9 mouse cellular contexts compared by ENCODE assay signal in the genomic region with DNA sequence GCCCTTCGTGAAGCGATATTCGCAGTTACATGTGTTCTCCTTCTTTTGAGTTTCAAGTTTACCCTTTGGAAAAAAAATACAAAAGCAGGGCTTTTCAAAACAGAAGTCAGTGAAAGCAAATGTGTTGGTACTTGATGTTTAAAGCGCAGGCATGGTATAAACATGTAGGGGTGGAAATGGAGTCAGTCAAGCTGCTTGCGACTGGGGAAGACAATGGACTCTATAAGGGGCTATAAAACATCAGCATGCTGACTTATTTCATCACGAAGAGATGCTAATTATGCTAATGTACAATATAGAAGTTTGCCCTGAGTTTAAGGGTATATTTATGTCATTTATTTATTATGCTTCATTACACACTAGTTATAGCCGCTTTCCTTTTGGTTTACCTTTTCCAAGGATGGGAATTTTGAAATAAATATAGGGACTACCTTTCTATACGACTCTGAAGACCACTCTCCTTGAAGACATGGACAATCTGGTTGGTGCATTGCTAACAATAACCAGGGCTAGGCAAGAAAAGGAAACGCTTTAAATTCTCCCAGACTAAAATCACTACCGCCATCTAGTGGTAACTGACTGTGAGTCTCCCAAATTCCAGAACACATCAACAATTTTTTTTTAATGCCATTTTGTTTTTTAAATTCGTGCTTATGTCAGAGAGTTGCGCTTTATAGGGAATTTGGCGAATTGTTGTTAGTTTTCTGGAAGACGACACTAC.
DNase-seq lines count a peak whose midpoint lies in the region; ATAC-seq and TF ChIP-seq lines count a peak whose summit lies in the region.
"Had no signal": no experiment of that assay in that cellular context is flagged by ENCODE, and none has a peak within 500 bp of the region (broad histone marks: within the 10 kb centered on the region; RNA-seq: fewer than 3 reads in every experiment).

No protein-coding gene starts in this region.

- H3K4me3 ChIP-seq in gastrocnemius, adult 2 months, result no peak overlapping the region
- no peak overlapping the region for H3K4me3 ChIP-seq in midbrain, embryonic 11.5 days (ENCODE audit: low read depth, low read length)
- H3K4me3 ChIP-seq in midbrain, embryonic 13.5 days (replicated peaks), result no peak overlapping the region
- H3K4me3 ChIP-seq in embryonic facial prominence, embryonic 15.5 days (replicated peaks), result no peak overlapping the region
- H3K4me3 ChIP-seq in neural tube, embryonic 12.5 days, result no peak overlapping the region
- no peak overlapping the region for H3K4me3 ChIP-seq in intestine, embryonic 15.5 days (replicated peaks)
- H3K4me3 ChIP-seq: lung, embryonic 15.5 days had no signal

- intact Hi-C loops in gastrocnemius, adult 2 months (cut with DNase I), result no loop called here

- H3K27ac ChIP-seq in gastrocnemius, adult 2 months, result no peak overlapping the region
- no peak overlapping the region for H3K27ac ChIP-seq in midbrain, embryonic 11.5 days (ENCODE audit: low read depth, low read length)
- no peak overlapping the region for H3K27ac ChIP-seq in midbrain, embryonic 13.5 days
- no peak overlapping the region for H3K27ac ChIP-seq in embryonic facial prominence, embryonic 15.5 days (replicated peaks)
- no peak overlapping the region for H3K27ac ChIP-seq in neural tube, embryonic 12.5 days
- no peak overlapping the region for H3K27ac ChIP-seq in intestine, embryonic 15.5 days
- H3K27ac ChIP-seq: lung, embryonic 15.5 days had no signal

- no peaks in the 10 kb centered on the region for H3K9me3 ChIP-seq in midbrain, embryonic 11.5 days (ENCODE audit: control insufficient read depth, low read length)
- no peaks in the 10 kb centered on the region for H3K9me3 ChIP-seq in midbrain, embryonic 13.5 days
- H3K9me3 ChIP-seq in embryonic facial prominence, embryonic 15.5 days (replicated peaks), result no peaks in the 10 kb centered on the region
- no peaks in the 10 kb centered on the region for H3K9me3 ChIP-seq in neural tube, embryonic 12.5 days
- H3K9me3 ChIP-seq in intestine, embryonic 15.5 days, result no peaks in the 10 kb centered on the region
- H3K9me3 ChIP-seq: lung, embryonic 15.5 days had no signal

- no peak for ATAC-seq in midbrain, embryonic 11.5 days (ENCODE audit: low FRiP score)
- ATAC-seq in midbrain, embryonic 13.5 days, result no peak
- no peak for ATAC-seq in embryonic facial prominence, embryonic 15.5 days (ENCODE audit: insufficient number of reproducible peaks, low FRiP score, low TSS enrichment, low read depth)
- peak; percentile 61; the same call in 1 of the 2 replicates for ATAC-seq in neural tube, embryonic 12.5 days (ENCODE audit: low FRiP score, low read depth)
- ATAC-seq in intestine, embryonic 15.5 days, result no peak

- H3K9ac ChIP-seq in midbrain, embryonic 11.5 days (ENCODE audit: low read length), result no peak overlapping the region
- H3K9ac ChIP-seq in midbrain, embryonic 13.5 days (replicated peaks), result no peak overlapping the region
- no peak overlapping the region for H3K9ac ChIP-seq in embryonic facial prominence, embryonic 15.5 days
- no peak overlapping the region for H3K9ac ChIP-seq in neural tube, embryonic 12.5 days
- H3K9ac ChIP-seq in intestine, embryonic 15.5 days, result no peak overlapping the region
- H3K9ac ChIP-seq: lung, embryonic 15.5 days had no signal

- peak; percentile 79 for TF ChIP-seq CTCF in gastrocnemius, adult 2 months (IDR thresholded peaks at IDR 0.05)

- H3K4me2 ChIP-seq in midbrain, embryonic 11.5 days, result no peak overlapping the region
- no peak overlapping the region for H3K4me2 ChIP-seq in midbrain, embryonic 13.5 days (replicated peaks)
- H3K4me2 ChIP-seq in embryonic facial prominence, embryonic 15.5 days (replicated peaks), result 0 out of 2 replicates have a peak overlapping the region, but pooled peaks have one; percentile 21
- no peak overlapping the region for H3K4me2 ChIP-seq in neural tube, embryonic 12.5 days (replicated peaks)
- no peak overlapping the region for H3K4me2 ChIP-seq in intestine, embryonic 15.5 days (replicated peaks)
- H3K4me2 ChIP-seq: lung, embryonic 15.5 days had no signal

- DNase-seq in gastrocnemius, adult 2 months, result no peak
- DNase-seq in gastrocnemius, postnatal 4 days (ENCODE audit: low spot score in 2 of 2), result no peak
- peak; percentile 87 for DNase-seq in midbrain, embryonic 11.5 days (ENCODE audit: low spot score, missing footprints)
- no peak for DNase-seq in thymus, postnatal 25 days

- 53% methylated on average over 14 of the region's 14 CpGs for WGBS in midbrain, embryonic 11.5 days
- whole genome bisulfite sequencing in midbrain, embryonic 13.5 days, result 51% methylated on average over 14 of the region's 14 CpGs
- WGBS in embryonic facial prominence, embryonic 15.5 days, result 46% methylated on average over 14 of the region's 14 CpGs
- 49% methylated on average over 14 of the region's 14 CpGs for WGBS in neural tube, embryonic 12.5 days
- WGBS in intestine, embryonic 15.5 days, result 49% methylated on average over 14 of the region's 14 CpGs

- no peaks in the 10 kb centered on the region for H3K27me3 ChIP-seq in midbrain, embryonic 11.5 days (ENCODE audit: control insufficient read depth, insufficient read depth, low read length)
- H3K27me3 ChIP-seq in midbrain, embryonic 13.5 days, result no peaks in the 10 kb centered on the region
- H3K27me3 ChIP-seq in embryonic facial prominence, embryonic 15.5 days, result no peaks in the 10 kb centered on the region
- no peaks in the 10 kb centered on the region for H3K27me3 ChIP-seq in neural tube, embryonic 12.5 days (replicated peaks)
- no peaks in the 10 kb centered on the region for H3K27me3 ChIP-seq in intestine, embryonic 15.5 days (replicated peaks)
- H3K27me3 ChIP-seq: lung, embryonic 15.5 days had no signal

- no peaks in the 10 kb centered on the region for H3K4me1 ChIP-seq in midbrain, embryonic 11.5 days (ENCODE audit: control insufficient read depth, insufficient read depth, low read length)
- no peaks in the 10 kb centered on the region for H3K4me1 ChIP-seq in midbrain, embryonic 13.5 days (replicated peaks)
- no peaks in the 10 kb centered on the region for H3K4me1 ChIP-seq in embryonic facial prominence, embryonic 15.5 days
- no peaks in the 10 kb centered on the region for H3K4me1 ChIP-seq in neural tube, embryonic 12.5 days
- H3K4me1 ChIP-seq in intestine, embryonic 15.5 days (replicated peaks), result no peaks in the 10 kb centered on the region
- H3K4me1 ChIP-seq: lung, embryonic 15.5 days had no signal

- H3K36me3 ChIP-seq in midbrain, embryonic 11.5 days (ENCODE audit: control insufficient read depth, insufficient read depth, low read length), result no peaks in the 10 kb centered on the region
- H3K36me3 ChIP-seq in midbrain, embryonic 13.5 days, result no peaks in the 10 kb centered on the region
- no peaks in the 10 kb centered on the region for H3K36me3 ChIP-seq in embryonic facial prominence, embryonic 15.5 days
- no peaks in the 10 kb centered on the region for H3K36me3 ChIP-seq in neural tube, embryonic 12.5 days
- H3K36me3 ChIP-seq in intestine, embryonic 15.5 days, result no peaks in the 10 kb centered on the region
- H3K36me3 ChIP-seq: lung, embryonic 15.5 days had no signal
